Mouse (Mus musculus) large intestine, adult 2 months (tissue): ENCODE results near the gene Mrs2. TPM values are rescaled to one million over a fixed set of nuclear protein-coding genes. Genes with fewer than 3 reads are reported as not detected.
A peak's percentile ranks its signal among the peaks of the same experiment; 100 is the strongest.
"Not testable (repeated sequence)": the region's sequence is repeated elsewhere in the genome, so short reads cannot be mapped to it uniquely, and the experiment has no call there.

ENCODE experiments used
- DNase-seq: peaks from one replicate; pipeline ENCODE4 v3.0.0-alpha.2; 2012; ENCODE audit warnings: low read depth, low spot score
- WGBS: fragments of 180-500 bp; shearing (Covaris S2); methylation state at CpG from one replicate; pipeline ENCODE4 v1.1.7; 2018; 5-methylcytosine and 5-hydroxymethylcytosine counted together
- polyA plus RNA-seq: library from polyadenylated mRNA; depleted of rRNA; stranded (reverse); fragments of >200 nt; gene quantifications from 2 replicates; pipeline ENCODE4 v1.2.3, GENCODE M21; 2012

Gene Mrs2
- polyA plus RNA-seq, 1 experiment: 11.0 TPM

DNA sequence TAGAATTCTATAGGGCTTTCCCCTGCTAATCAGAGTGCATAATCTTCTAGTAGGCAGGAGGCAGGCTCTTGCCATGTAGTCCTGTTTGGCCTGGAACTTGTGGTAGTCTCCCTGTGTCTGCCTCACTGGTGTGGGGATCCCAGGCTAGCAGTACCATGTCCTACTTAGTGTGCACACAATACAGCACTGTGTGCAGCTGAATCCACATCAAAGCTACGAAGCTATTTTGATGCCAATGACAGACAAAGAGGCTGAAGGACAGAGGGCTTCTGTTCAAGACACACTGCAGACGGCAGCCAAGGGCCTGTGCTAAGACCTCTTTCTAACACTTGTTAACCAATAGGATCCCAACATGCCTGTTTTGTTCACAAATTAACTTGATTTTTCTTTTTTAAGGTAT is 34.7 kb downstream of the Mrs2 start:
- DNase-seq: no peak
- 84% methylated on average over 2 of the region's 2 CpGs for WGBS

DNA sequence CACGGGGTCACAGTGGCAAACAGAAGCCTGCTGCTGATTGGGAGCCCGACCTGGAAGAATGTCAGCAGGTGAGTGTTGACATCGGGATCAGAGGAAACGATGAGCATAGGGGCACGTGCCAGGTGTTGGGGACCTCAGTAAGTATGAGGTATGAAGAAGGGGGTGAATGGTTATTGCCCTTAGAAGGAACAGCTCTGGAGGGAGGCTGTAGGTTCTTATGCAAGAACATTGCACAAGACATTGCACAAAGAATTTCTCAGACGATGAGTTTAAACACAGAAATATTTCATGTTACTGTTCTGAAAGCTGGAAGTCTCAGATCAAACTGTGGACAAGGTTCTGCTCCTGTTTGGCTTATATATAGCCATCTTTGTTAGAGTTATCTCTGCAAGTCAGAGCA is 39.1 kb downstream of the Mrs2 start:
- no peak for DNase-seq
- 69% methylated on average over 6 of the region's 6 CpGs for WGBS

DNA sequence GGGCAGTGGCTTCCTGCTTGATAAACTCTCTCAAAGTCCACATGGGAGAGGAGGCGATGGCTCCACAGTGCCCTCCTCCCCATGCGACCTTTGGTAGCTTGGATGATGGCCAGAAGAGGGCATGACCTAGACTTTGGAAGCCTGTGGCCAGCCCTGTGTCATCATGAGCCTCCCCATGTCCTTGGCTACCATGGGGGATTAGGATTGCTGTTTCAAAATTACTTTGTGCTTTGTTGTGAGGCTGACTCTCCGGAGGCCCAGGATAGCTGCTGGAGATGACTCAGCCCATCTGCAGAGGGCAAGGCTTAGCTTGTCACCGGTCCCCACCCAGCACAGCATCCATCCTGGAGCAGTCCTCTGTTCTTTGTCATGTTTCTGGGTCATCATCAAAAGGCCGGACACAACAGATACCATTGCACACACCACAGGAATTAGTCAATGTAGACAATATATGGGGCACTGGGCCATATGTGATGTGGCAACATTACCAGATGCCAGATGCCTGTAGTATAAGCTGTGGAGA is 42.3 kb downstream of the Mrs2 start:
- no peak for DNase-seq
- 55% methylated on average over 5 of the region's 5 CpGs for WGBS

- 92% methylated on average over 4 of the region's 4 CpGs for WGBS
- DNase-seq: no peak
Measured at GRCm38 (mm10) chr13:24976384-24976783, 43.8 kb downstream of the Mrs2 start.

DNA sequence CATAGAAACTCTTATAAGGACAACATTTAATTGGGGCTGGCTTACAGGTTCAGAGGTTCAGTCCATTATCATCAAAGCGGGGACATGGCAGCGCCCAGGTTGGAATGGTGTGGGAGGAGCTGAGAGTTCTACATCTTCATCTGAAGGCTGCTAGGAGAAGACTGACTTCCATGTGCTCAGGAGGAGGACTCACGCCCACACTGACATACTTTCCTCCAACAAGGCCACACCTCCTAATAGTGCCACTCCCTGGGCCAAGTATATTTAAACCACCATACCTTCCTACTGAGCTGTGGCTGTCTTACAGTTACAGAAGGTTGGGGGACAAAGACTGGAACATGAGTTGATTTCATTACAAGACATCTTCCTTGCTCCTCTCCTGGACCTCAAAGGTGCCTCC is 48.4 kb downstream of the Mrs2 start:
- DNase-seq: not testable (repeated sequence)
- 69% methylated on average over 3 of the region's 3 CpGs for WGBS

DNA sequence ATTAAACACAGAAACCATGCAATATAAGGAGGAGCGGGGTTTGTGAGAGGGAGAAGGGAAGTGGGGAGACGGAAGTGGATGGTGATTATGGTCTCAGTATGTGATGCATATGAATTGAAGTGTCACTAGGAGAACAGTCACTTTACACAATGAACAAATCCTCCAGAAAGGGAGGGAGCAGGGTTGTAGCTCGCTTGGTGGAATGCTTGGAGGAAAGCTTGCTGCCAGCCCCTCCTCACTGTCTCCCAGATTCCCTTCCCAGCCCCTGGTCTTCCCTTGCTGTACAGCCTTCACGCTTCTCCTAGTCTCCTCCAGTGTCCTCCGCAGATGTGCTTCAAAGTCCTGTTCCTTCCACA is 54.4 kb downstream of the Mrs2 start:
- WGBS: 33% methylated on average over 5 of the region's 5 CpGs
- DNase-seq: no peak

GRCm38 (mm10) chr13:24965130-24965845 is 54.9 kb downstream of the Mrs2 start:
- WGBS: 13% methylated on average over 15 of the region's 15 CpGs
- DNase-seq: no peak

DNA sequence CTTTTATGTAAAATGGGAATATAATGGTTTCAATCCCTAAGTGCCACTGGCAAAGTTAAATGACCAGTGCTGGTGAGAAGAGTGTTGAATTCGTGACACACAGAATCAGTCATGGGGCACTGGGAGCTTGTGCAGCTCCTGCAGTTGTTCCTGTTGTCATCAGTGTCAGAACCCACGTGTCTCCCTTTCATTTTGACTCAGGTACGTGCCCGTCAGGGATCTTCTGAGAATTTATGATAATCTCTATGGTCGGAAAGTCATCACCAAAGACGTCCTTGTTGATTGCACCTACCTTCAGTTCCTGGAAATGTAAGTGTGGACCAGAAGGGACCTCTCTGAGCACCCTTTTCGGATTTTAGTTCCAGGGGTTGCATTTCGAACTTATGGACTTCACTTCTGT is 58.1 kb downstream of the Mrs2 start:
- WGBS: 88% methylated on average over 8 of the region's 8 CpGs
- DNase-seq: no peak

- WGBS: 74% methylated on average over 3 of the region's 3 CpGs
- DNase-seq: no peak
Measured at GRCm38 (mm10) chr13:24960084-24960483, 60.1 kb downstream of the Mrs2 start.

GRCm38 (mm10) chr13:24958671-24959070 is 61.5 kb downstream of the Mrs2 start:
- DNase-seq: no peak
- 80% methylated on average over 11 of the region's 11 CpGs for WGBS

- WGBS: 17% methylated on average over 10 of the region's 10 CpGs
- no peak for DNase-seq
Measured at GRCm38 (mm10) chr13:24955500-24955899, 64.7 kb downstream of the Mrs2 start.

GRCm38 (mm10) chr13:24955091-24955490 is 65.1 kb downstream of the Mrs2 start:
- DNase-seq: no peak
- WGBS: 37% methylated on average over 11 of the region's 11 CpGs

- WGBS: 80% methylated on average over 7 of the region's 7 CpGs
- DNase-seq: no peak
Measured at GRCm38 (mm10) chr13:24952659-24953058, 67.5 kb downstream of the Mrs2 start.

GRCm38 (mm10) chr13:24948870-24949269 is 71.3 kb downstream of the Mrs2 start:
- DNase-seq: no peak
- 88% methylated on average over 6 of the region's 6 CpGs for WGBS

- 88% methylated on average over 5 of the region's 5 CpGs for WGBS
- no peak for DNase-seq
Measured at GRCm38 (mm10) chr13:24947158-24947557, 73.0 kb downstream of the Mrs2 start.

DNA sequence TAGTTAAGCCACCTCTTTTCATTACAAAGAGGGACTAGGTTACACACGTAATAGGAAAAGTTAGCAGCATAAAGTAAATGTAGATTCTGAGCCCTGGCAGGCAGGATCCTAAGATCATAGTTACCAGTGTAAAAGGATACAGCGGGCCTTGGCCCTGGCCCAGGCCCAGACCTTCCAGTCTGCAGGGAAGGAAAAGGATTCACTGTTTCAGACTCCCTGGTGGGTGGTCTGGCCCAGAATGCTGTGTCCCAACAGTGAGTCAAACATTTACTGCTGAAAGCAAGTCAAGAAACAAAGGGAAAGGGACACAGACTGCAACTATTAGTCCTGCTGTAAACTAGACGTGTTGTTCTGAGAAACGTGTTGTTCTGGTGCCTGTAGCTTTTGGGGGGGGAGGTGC is 74.6 kb downstream of the Mrs2 start:
- DNase-seq: no peak
- WGBS: 50% methylated on average over 4 of the region's 4 CpGs

DNA sequence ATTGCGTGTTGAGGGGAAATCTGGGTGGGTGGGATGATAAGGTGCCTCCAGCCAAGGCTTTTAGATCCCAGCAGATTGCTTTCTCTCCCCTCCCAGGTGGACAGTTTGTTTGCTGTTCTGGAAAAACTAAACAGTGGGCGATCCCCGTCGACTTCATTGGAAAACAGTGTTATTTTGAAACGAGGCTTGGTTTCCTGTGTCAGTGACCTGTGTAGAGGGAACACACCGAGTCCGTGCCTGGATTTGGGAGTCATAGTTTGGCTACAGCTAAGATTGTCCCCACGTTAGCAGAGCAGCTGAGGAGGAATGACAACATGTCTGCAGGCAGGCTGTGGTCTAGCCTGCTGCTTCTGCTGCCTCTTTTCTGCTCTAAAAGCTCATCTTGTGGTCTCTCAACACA is 76.9 kb downstream of the Mrs2 start:
- no peak for DNase-seq
- WGBS: 54% methylated on average over 8 of the region's 8 CpGs

GRCm38 (mm10) chr13:24942512-24943282 is 77.5 kb downstream of the Mrs2 start, which contains the start of gene Gpld1:
TSS of gene Gpld1 (plus strand) at chr13:24943152.
- WGBS: 50% methylated on average over 17 of the region's 17 CpGs
- no peak for DNase-seq

DNA sequence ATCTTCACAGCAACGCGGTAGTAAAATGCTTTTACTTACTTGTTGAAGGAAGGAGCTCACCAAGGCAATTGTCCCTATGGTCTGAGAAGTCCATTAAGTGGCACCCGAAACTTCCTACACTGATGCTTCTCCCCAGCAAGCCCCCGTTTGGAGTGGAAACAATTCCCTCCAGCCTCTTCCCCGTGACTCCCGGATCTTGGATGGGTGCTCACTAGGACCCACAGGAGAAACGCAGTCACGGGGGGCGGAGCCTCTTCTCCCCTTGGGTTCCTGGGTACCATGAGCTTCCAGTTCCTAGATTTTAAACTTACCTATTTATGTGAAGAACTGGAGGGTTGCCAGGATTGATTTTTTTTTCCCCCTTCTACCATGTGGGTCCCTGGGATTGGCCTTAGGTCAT is 80.7 kb downstream of the Mrs2 start:
- WGBS: 92% methylated on average over 9 of the region's 9 CpGs

DNA sequence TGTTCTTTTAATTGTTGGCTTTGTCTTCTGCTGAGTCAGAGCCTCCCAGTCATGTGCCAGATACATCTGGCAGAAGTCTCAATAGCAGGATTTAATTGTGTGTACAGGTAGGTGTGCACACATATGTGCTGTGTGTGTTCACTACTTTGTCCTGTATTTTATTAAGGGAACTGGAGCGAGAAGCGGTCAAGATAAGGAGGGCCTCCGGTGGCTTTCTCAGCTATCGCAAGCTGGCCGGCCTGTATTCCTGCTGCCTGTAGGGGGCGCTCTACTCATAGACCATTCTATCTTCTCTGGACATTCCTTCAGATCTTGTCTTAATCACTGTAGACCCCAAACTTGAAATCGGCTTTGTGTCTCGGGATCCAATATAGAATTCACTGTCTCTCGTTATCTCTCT is 81.5 kb downstream of the Mrs2 start:
- DNase-seq: peak; percentile 57
- WGBS: 15% methylated on average over 9 of the region's 9 CpGs

More for the DNA sequence above, 80.7 kb downstream of the Mrs2 start:
- DNase-seq: no peak

- peak; percentile 27 for DNase-seq
- 9% methylated on average over 12 of the region's 12 CpGs for WGBS
Measured at GRCm38 (mm10) chr13:24937839-24938166, 82.4 kb downstream of the Mrs2 start.
